Mouse (Mus musculus) liver, postnatal 0 days (tissue): ENCODE measurements at regions not wholly inside any gene's neighbourhood (a gene's known extent, or its start where the extent isn't known, plus 50 kb on each side); places are given as distances from the start of the nearest gene placed in this dataset.
"Not testable (repeated sequence)": the region's sequence is repeated elsewhere in the genome, so short reads cannot be mapped to it uniquely, and the experiment has no call there.

Source experiments
- ATAC-seq: fragments of 200-750 bp; cut with Nextera tagmentation; 2 replicates; pipeline ENCODE4 v1.8.0; 2017; ENCODE audit warnings: mild to moderate bottlenecking, moderate library complexity
- DNase-seq: peaks from one replicate; pipeline ENCODE4 v3.0.0-alpha.2; 2016
- H3K27ac ChIP-seq: fragments of 300-500 bp; sonication (generic); 2 replicates; pipeline ENCODE4 v1.5.1; 2014; ENCODE audit warnings: antibody characterized with exemption, moderate library complexity, mild to moderate bottlenecking, low read depth
- H3K27me3 ChIP-seq: fragments of 300-500 bp; sonication (generic); 2 replicates; pipeline ENCODE4 v1.6.1; 2014; ENCODE audit warnings: low read length, control low read depth, mixed read lengths; ENCODE audit not compliant: insufficient read depth
- H3K36me3 ChIP-seq: fragments of 300-500 bp; sonication (generic); replicated peaks from 2 replicates; pipeline ENCODE4 v1.6.1; 2014; ENCODE audit warnings: mild to moderate bottlenecking, control low read depth, low read length, moderate library complexity, mixed read lengths; ENCODE audit not compliant: insufficient read depth
- H3K4me1 ChIP-seq: fragments of 300-500 bp; sonication (generic); 2 replicates; pipeline ENCODE4 v1.6.1; 2014; ENCODE audit warnings: antibody characterized with exemption, mild to moderate bottlenecking, control low read depth; ENCODE audit not compliant: insufficient read depth
- H3K4me2 ChIP-seq: fragments of 300-500 bp; sonication (generic); 2 replicates; pipeline ENCODE4 v1.6.1; 2014; ENCODE audit warnings: low read depth, mild to moderate bottlenecking, low read length, moderate library complexity, mixed read lengths
- H3K4me3 ChIP-seq: fragments of 300-500 bp; sonication (generic); 2 replicates; pipeline ENCODE4 v1.5.1; 2014; ENCODE audit warnings: low read depth, low read length
- H3K9ac ChIP-seq: fragments of 300-500 bp; sonication (generic); replicated peaks from 2 replicates; pipeline ENCODE4 v1.6.1; 2014; ENCODE audit warnings: mild to moderate bottlenecking, moderate library complexity
- H3K9me3 ChIP-seq: fragments of 300-500 bp; sonication (generic); 2 replicates; pipeline ENCODE4 v1.6.1; 2016; ENCODE audit warnings: mild to moderate bottlenecking, control low read depth, low read length, mixed read lengths
- CTCF ChIP-seq: sonication (generic); IDR thresholded peaks from 2 replicates; pipeline ENCODE4 v1.5.1; 2016; ENCODE audit warnings: antibody characterized with exemption, low read depth
- EP300 ChIP-seq: IDR thresholded peaks from 2 replicates; pipeline ENCODE4 v1.6.1; 2016; ENCODE audit warnings: antibody characterized with exemption, low read depth, mild to moderate bottlenecking
- WGBS: fragments of 180-500 bp; shearing (Covaris S2); extraction: QIAGEN DNeasy Blood & Tissue Kit; methylation state at CpG from one replicate; pipeline ENCODE4 v1.1.7; 2014; ENCODE audit not compliant: insufficient replicate concordance; 5-methylcytosine and 5-hydroxymethylcytosine counted together

- Histone ChIP-seq H3K4me3 (no peak overlapping the region), H3K27me3 (no peaks in the 10 kb centered on the region), H3K27ac (no peak overlapping the region), H3K9ac (no peak overlapping the region), H3K4me2 (no peak overlapping the region), H3K4me1 (no peaks in the 10 kb centered on the region), H3K9me3 (no peaks in the 10 kb centered on the region), H3K36me3 (no peaks in the 10 kb centered on the region)
- WGBS, result 56% methylated on average over 5 of the region's 5 CpGs
- ATAC-seq (no peak), DNase-seq (no peak)
- no peak for TF ChIP-seq CTCF
- TF ChIP-seq EP300, result no peak
Measured at GRCm38 (mm10) chr6:6371444-6372093, 154.6 kb upstream of the Slc25a13 start.

DNA sequence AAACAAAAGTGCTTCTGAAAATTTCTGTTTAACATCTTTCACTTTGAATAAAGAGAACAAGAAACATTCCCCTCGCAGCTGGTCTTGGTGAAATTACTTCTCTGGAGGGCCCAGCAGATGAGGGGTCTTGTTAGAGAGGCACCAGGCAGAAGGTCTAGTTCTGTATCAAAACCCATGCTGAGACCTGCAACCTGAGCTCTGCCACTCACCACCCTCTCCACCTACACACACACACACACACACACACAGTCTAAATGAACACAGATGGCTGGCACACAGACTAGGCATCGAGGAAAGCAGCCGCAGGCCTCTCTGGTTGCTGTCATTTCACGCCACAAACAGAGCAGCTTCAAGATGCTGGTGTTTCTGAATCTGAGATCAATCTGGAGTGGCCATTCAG lies 147.1 kb upstream of the Slc25a13 start:
- ATAC-seq, result no peak
- DNase-seq, result no peak
- Histone ChIP-seq H3K27ac (no peak overlapping the region), H3K9ac (no peak overlapping the region), H3K9me3 (no peaks in the 10 kb centered on the region), H3K4me3 (no peak overlapping the region), H3K27me3 (no peaks in the 10 kb centered on the region), H3K4me2 (no peak overlapping the region), H3K36me3 (no peaks in the 10 kb centered on the region), H3K4me1 (no peaks in the 10 kb centered on the region)
- 70% methylated on average over 4 of the region's 4 CpGs for WGBS
- no peak for TF ChIP-seq EP300
- no peak for TF ChIP-seq CTCF

GRCm38 (mm10) chr6:6362678-6363354 lies 145.8 kb upstream of the Slc25a13 start:
- Histone ChIP-seq H3K4me3 (no peak overlapping the region), H3K9me3 (no peaks in the 10 kb centered on the region)
- WGBS, result 79% methylated on average over 4 of the region's 4 CpGs

DNA sequence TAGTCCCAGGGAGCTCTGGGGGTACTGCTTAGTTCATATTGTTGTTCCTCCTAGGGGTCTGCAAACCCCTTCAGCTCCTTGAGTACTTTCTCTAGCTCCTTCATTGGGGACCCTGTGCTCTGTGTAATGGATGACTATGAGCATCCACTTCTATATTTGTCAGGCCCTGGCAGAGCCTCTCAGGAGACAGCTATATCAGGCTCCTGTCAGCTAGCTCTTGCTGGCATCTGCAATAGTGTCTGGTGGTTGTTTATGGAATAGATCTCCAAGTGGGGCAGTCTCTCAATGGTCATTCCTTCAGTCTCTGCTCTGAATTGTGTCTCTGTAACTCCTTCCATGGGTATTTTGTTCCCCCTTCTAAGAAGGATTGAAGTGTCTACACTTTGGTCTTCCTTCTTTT lies 144.2 kb upstream of the Slc25a13 start:
- not testable (repeated sequence) for DNase-seq, ATAC-seq, H3K36me3 ChIP-seq, H3K27me3 ChIP-seq, H3K4me2 ChIP-seq, H3K4me3 ChIP-seq, H3K9me3 ChIP-seq, H3K9ac ChIP-seq, H3K27ac ChIP-seq, H3K4me1 ChIP-seq

More at GRCm38 (mm10) chr6:6362678-6363354, 145.8 kb upstream of the Slc25a13 start:
- TF ChIP-seq CTCF (no peak), EP300 (no peak)
- Histone ChIP-seq H3K4me1 (no peaks in the 10 kb centered on the region), H3K9ac (no peak overlapping the region), H3K36me3 (no peaks in the 10 kb centered on the region), H3K27ac (no peak overlapping the region), H3K27me3 (no peaks in the 10 kb centered on the region), H3K4me2 (no peak overlapping the region)
- ATAC-seq, result no peak
- DNase-seq, result no peak

GRCm38 (mm10) chr6:6357477-6357876 lies 140.5 kb upstream of the Slc25a13 start:
- Histone ChIP-seq H3K27me3 (no peaks in the 10 kb centered on the region), H3K4me1 (no peaks in the 10 kb centered on the region), H3K9ac (no peak overlapping the region), H3K36me3 (no peaks in the 10 kb centered on the region), H3K9me3 (no peaks in the 10 kb centered on the region), H3K4me2 (no peak overlapping the region), H3K4me3 (no peak overlapping the region), H3K27ac (no peak overlapping the region)
- 56% methylated on average over 2 of the region's 2 CpGs for WGBS
- DNase-seq, result no peak
- no peak for ATAC-seq
- TF ChIP-seq EP300 (no peak), CTCF (no peak)

GRCm38 (mm10) chr6:6356967-6357366 lies 140.0 kb upstream of the Slc25a13 start:
- Histone ChIP-seq H3K4me2 (no peak overlapping the region), H3K36me3 (no peaks in the 10 kb centered on the region), H3K4me3 (no peak overlapping the region), H3K4me1 (no peaks in the 10 kb centered on the region), H3K27ac (no peak overlapping the region), H3K27me3 (no peaks in the 10 kb centered on the region), H3K9ac (no peak overlapping the region), H3K9me3 (no peaks in the 10 kb centered on the region)
- TF ChIP-seq EP300, result no peak
- no peak for TF ChIP-seq CTCF
- 62% methylated on average over 6 of the region's 6 CpGs for WGBS
- ATAC-seq (no peak), DNase-seq (no peak)
